Mouse (Mus musculus) heart, postnatal 4 days (tissue): Measurements from ENCODE around the gene Arhgef25. TPM values are rescaled to one million over a fixed set of nuclear protein-coding genes. Genes with fewer than 3 reads are reported as not detected.
A peak's percentile ranks its signal among the peaks of the same experiment; 100 is the strongest.

Experiments used
- DNase-seq: peaks from one replicate; pipeline ENCODE4 v3.0.0; 2021
- total RNA-seq, 2 experiments: library from RNA; stranded (reverse); gene quantifications; 2 replicates each; pipeline ENCODE4 v1.2.3; 2021

Gene Arhgef25
- total RNA-seq, 2 experiments from 2014 or later = 19.9 to 21.0 TPM

- no peak for DNase-seq
These were observed 4.4 kb downstream of the Arhgef25 start for GRCm38 (mm10) chr10:127185506-127185905.

DNA sequence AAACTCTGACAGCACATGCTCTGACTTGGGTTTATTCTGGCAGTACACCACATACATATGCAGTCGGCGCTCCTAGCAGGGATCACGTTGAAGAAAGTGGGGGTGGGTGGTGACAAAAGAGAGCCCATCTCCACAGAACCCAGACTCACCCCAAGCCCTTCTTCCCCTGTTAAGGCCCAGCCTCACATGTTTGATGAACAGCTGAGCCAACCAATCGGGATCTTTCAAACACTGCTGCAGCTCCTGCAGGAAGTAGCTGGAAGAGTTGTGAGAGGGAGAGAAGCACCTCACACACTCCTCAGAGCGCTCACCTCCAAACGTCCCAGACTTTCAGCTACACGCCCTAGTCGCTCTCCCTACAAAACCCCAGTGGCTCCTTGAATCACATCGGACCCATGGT lies 4.8 kb downstream of the Arhgef25 start:
- DNase-seq = no peak

GRCm38 (mm10) chr10:127183759-127184158 lies 6.1 kb downstream of the Arhgef25 start:
- no peak for DNase-seq

GRCm38 (mm10) chr10:127182624-127183023 lies 7.3 kb downstream of the Arhgef25 start:
- no peak for DNase-seq

DNA sequence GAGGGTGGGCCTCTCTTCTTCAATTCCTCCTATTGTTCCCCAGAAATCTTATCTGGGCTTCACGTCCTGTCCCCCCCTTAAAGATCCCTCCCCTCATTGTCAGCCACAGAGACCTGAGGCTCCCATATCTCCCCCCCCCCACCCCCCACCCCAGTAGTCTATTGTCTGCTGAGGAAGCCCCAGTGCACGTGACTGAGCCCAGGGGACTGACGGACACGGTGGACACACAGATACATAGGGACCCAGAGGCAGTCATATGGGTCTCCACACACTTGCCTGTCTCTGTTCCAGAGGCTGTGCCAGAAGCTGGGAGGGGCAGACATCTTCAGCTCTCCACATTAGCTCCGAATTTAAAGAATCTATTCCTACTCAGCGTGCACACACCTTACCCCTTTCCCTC lies 8.3 kb downstream of the Arhgef25 start:
- DNase-seq = no peak

DNA sequence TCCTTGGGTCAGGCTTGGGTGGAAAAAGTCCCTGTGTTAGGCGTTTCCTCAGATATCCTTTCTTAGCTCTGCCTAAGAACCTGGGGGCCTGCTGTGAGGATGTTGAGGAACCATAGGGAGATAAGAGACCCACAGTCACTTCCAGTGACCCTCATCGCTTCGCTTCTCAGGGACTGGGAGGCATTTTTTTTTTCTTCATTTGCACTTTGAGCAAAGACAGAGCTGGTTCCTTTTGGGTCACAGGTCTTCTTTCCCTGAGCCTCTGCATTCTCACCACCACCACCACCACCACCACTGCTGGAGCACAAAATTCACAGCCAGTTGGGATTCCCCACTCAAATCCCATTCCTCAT lies 9.2 kb downstream of the Arhgef25 start:
- no peak for DNase-seq

DNA sequence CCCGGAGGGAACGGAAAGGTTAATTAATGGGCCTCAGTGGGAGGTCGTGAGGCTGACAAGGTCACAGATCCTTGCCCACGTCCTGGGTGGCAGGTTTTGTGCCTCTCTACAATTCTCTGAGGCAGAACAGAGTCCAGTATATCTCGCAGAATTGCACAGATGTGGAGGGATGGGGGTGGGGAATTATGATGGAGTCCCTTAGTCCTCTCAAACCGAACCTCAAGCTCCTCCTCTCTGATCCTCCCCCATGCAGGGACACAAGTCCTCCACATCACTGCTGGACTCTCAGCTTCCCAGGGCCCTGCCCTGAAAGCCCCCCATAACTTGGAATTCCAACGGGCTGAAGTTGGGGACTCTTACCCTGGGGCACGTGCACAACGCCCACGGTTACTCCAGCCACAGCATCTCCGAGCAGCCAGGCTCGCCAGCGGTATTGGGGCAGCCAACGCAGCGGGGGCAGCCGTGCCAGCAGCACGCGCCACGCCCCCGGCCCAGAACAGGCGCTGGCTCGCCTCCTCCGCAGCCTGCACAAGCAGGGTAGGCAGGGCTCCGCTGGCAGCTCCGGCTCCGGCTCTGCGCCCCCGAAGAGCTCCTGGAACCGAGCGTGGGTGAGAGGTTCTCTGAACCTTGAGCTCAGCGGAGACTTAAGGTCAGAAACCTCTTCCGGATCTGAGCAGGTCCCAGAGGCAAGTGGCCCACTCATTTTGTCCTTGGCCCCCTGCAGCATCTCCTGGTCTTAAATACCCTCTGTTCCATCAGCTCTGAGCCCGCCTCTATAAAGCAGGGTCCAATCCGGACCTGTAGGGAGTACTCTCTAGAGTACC lies 9.8 kb downstream of the Arhgef25 start, which contains the start of gene Slc26a10:
TSS of gene Slc26a10 (minus strand) at position 775 of the 824 bp plus-strand sequence.
- DNase-seq = no peak

DNA sequence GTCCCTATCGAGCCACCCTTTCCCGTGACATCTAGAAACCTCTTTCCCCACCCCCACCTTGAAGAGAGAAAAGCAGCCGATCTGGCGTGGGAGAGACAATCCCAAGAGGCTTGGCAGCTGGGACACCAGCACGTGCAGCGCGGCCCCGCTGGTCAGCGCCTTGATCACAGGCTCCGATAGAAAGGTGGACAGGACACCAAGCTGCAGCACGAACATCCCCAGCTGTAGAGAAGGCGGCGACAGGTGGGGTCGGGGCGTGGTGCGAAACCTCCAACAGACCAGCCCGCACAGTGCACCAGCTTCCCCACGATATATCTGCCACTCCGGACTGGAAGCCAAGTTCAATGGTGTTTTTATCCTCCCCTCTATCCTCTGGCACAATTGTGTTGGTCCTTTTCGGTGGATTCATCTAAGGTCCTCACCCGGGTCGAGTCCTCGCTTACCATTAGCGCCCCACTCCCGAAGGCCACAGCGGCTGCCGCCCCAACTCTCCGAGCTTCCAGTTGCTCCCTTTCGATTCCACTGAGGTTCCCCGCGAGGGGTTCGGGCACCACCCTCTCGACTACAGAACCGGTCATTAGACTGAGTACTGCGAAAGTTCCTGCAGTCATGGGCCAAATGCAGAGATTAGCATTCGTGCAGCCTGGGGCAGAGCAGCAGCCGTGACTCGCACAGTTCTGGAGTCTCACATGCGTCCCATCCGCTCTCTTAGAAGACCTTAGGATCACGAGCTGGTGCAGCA lies 11.4 kb downstream of the Arhgef25 start:
- DNase-seq = no peak

GRCm38 (mm10) chr10:127177719-127178118 lies 12.2 kb downstream of the Arhgef25 start:
- peak; percentile 88 for DNase-seq

DNA sequence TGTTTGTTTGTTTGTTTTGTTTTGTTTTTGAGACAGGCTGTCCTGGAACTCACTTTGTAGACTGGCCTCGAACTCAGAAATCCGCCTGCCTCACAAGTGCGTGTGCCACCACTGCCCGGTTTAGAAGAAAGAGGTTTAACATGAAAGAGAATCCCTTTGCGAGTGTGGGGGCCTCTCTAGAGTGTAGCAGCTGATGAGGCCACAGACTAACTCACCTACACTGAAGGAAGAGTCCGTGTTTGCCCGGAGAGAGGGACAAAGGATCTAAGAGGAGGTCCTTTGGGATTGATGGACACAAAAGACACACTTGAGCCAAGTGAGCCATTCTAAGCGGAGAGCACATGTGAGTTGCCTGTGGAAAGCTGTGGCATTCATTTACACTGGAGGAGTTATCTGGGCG lies 12.6 kb downstream of the Arhgef25 start:
- no peak for DNase-seq

GRCm38 (mm10) chr10:127176756-127177155 lies 13.1 kb downstream of the Arhgef25 start:
- DNase-seq = no peak

- no peak for DNase-seq
These were observed 13.7 kb downstream of the Arhgef25 start for GRCm38 (mm10) chr10:127176228-127176627.

- no peak for DNase-seq
These were observed 15.7 kb downstream of the Arhgef25 start for GRCm38 (mm10) chr10:127174170-127174569.

- DNase-seq = no peak
These were observed 16.5 kb downstream of the Arhgef25 start for GRCm38 (mm10) chr10:127173148-127174065.

- no peak for DNase-seq
These were observed 18.2 kb downstream of the Arhgef25 start for GRCm38 (mm10) chr10:127171631-127172200.

DNA sequence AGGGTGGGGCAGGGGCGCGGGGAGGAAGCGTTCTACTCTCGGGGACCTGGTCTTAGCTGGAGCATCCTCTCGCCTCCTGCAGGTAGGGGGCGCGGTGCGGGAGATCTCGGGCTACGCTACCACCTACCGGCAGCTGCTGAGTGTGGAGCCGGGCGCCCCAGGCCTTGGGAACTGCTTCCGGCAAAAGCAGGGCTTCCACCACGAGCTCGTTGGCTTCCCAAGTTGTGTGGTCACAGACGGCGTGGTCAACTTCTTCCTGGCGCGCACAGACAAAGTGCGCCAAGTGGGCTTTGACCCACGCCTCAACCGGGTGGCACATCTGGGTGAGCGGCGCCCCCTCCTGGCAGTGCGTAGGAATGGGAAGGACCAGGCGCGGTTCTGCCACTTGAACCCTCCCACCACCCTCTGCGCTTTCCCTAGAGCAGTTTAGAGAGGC lies 19.0 kb downstream of the Arhgef25 start:
- peak; percentile 80 for DNase-seq

- no peak for DNase-seq
These were observed 19.9 kb downstream of the Arhgef25 start for GRCm38 (mm10) chr10:127170002-127170401.

GRCm38 (mm10) chr10:127167614-127168192 lies 22.2 kb downstream of the Arhgef25 start:
- DNase-seq = no peak

GRCm38 (mm10) chr10:127166771-127167613 lies 22.9 kb downstream of the Arhgef25 start:
- DNase-seq = no peak

- no peak for DNase-seq
These were observed 23.5 kb downstream of the Arhgef25 start for GRCm38 (mm10) chr10:127166404-127166715.
